Mouse (Mus musculus): Measurements from ENCODE around the gene Fam169a. TPM values are rescaled to one million over a fixed set of nuclear protein-coding genes. Genes with fewer than 3 reads are reported as not detected.

Fam169a gene
- total RNA-seq, 4 experiments from 2014 or later = 0.57 to 1.8 (median 1.1) TPM

DNA sequence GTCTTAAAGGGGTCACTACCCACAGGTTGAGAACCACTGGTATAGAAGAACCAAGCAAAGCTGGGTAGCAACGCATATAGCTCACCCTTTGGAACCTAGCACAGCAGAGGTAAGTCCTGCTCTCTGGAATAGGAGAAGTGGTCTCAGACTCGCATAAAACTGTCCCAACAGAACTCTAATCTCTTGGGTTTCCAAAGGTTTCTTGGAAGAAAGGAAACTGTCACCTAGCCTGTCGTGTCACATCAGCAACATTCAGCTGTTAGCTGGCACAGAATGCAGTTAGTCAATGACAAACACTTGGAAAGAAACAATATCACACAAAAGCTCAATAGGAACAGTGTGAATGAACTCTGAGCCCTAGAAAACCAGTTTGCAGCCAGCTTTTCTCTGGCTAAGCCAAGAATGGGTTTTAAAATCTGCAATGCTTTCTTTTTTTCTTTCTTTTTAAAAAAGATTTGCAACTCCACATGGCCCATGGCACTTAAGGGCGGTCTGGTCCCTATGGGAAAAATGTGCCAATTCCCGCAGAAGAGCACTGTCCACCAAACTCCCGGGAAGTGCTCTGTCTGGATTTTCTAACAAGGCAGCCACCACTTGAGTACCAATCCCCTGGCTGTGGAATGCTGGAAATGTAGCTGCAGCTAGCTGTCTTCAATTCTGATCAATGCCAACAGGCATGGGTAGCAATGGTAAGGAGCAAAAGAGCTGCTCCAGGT lies 113.2 kb downstream of the Fam169a start:
- DNase-seq (ENCODE audit: low spot score) = no peak

Other genes starting within 250 kb of the Fam169a start
- under 1 TPM; 0.06 to 0.11 (median 0.08) TPM for gene Gcnt4, start 142.6 kb upstream of the Fam169a start, total RNA-seq (2022)
- gene 1700029F12Rik, start 32.9 kb upstream of the Fam169a start, total RNA-seq (2022) = not detected
- gene Gm6169, start 32.0 kb downstream of the Fam169a start, total RNA-seq (2022) = 10 to 100 TPM in 1 of 4 experiments, 1 to 10 TPM in 1, under 1 TPM in 1, not detected in 1; 0.46 to 10.1 (median 6.9) TPM
- 10 to 100 TPM; 51.6 to 61.2 (median 56.9) TPM for gene Gfm2, start 70.7 kb downstream of the Fam169a start, total RNA-seq (2022)
- 10 to 100 TPM; 32.0 to 45.4 (median 41.9) TPM for gene Nsa2, start 70.7 kb downstream of the Fam169a start, total RNA-seq (2022)
- 10 to 100 TPM; 20.9 to 25.2 (median 22.4) TPM for gene Hexb, start 131.1 kb downstream of the Fam169a start, total RNA-seq (2022)
- 1 to 10 TPM; 3.6 to 7.0 (median 4.7) TPM for gene Enc1, start 173.8 kb downstream of the Fam169a start, total RNA-seq (2022)

All from heart, adult 8-10 months (tissue).